In the genomic region with DNA sequence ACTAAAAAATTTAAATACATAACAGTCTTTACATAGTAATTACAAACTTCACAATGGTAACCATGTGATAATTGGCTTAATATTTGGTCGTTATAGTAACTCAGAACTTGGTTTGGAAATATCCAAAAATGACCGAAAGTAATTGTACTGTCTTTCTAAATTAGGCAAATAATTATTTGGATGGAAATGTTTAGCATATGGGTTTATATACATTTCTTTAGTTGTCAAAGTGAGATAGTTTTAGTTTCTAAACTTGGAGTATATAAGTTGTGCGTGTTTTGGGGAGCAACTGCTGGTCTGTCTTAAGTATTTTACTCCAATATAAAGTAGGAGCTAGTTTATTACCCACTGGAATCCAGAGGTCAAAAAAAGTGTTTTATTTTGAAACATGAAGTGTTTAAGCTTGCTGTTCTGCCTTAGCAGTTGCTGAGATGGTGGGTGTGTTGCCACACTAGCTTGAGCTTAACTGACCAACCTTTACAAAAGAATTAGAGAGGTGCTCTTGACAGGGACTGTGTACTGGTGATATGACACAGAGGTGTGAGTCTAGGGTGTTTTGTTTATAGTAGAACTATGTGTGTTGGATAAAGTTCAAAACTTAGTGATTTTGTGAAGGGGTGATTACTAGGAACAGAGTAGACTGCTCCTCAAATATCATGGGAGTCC, we compare ENCODE assay signal across 10 mouse cellular contexts. TPM values are rescaled to one million over a fixed set of nuclear protein-coding genes. Genes with fewer than 3 reads are reported as not detected.
DNase-seq lines count a peak whose midpoint lies in the region; ATAC-seq and TF ChIP-seq lines count a peak whose summit lies in the region.
"Had no signal": no experiment of that assay in that cellular context is flagged by ENCODE, and none has a peak within 500 bp of the region (broad histone marks: within the 10 kb centered on the region; RNA-seq: fewer than 3 reads in every experiment).

No protein-coding gene starts in this region.

- TF ChIP-seq CTCF in intestine, postnatal 0 days (IDR thresholded peaks at IDR 0.05; ENCODE audit: low read depth), result no peak

- 26% methylated on average over 3 of the region's 3 CpGs for WGBS in kidney, embryonic 15.5 days
- WGBS in embryonic facial prominence, embryonic 12.5 days, result 25% methylated on average over 3 of the region's 3 CpGs
- whole genome bisulfite sequencing in intestine, postnatal 0 days, result 13% methylated on average over 3 of the region's 3 CpGs
- WGBS in neural tube, embryonic 12.5 days, result 26% methylated on average over 3 of the region's 3 CpGs

- peaks cover 47% of the 10 kb centered on the region for H3K4me1 ChIP-seq in kidney, embryonic 15.5 days
- H3K4me1 ChIP-seq in embryonic facial prominence, embryonic 12.5 days, result peaks cover 29% of the 10 kb centered on the region
- no peaks in the 10 kb centered on the region for H3K4me1 ChIP-seq in intestine, postnatal 0 days (replicated peaks; ENCODE audit: control insufficient read depth, insufficient read depth, low read length)
- H3K4me1 ChIP-seq in neural tube, embryonic 12.5 days, result peaks cover 18% of the 10 kb centered on the region

- peak overlapping the region; percentile 67 for H3K4me2 ChIP-seq in kidney, embryonic 15.5 days
- peak overlapping the region; percentile 72 for H3K4me2 ChIP-seq in embryonic facial prominence, embryonic 12.5 days (replicated peaks)
- H3K4me2 ChIP-seq in intestine, postnatal 0 days (replicated peaks; ENCODE audit: low read depth), result peak overlapping the region; percentile 76
- H3K4me2 ChIP-seq in neural tube, embryonic 12.5 days (replicated peaks), result peak overlapping the region; percentile 79

- H3K9ac ChIP-seq in kidney, embryonic 15.5 days, result peak overlapping the region; percentile 89
- peak overlapping the region; percentile 41 for H3K9ac ChIP-seq in embryonic facial prominence, embryonic 12.5 days
- H3K9ac ChIP-seq in intestine, postnatal 0 days (ENCODE audit: low read depth, low read length), result 0 out of 2 replicates have a peak overlapping the region, but pooled peaks have one; percentile 12
- peak overlapping the region; percentile 1; the same call in 1 of the 2 replicates for H3K9ac ChIP-seq in neural tube, embryonic 12.5 days

- H3K27ac ChIP-seq in kidney, embryonic 15.5 days, result 0 out of 2 replicates have a peak overlapping the region, but pooled peaks have one; percentile 10
- H3K27ac ChIP-seq in embryonic facial prominence, embryonic 12.5 days, result no peak overlapping the region
- no peak overlapping the region for H3K27ac ChIP-seq in intestine, postnatal 0 days (ENCODE audit: low read depth, low read length)
- H3K27ac ChIP-seq in neural tube, embryonic 12.5 days, result no peak overlapping the region

- H3K4me3 ChIP-seq in kidney, embryonic 15.5 days (replicated peaks), result peak overlapping the region; percentile 90
- H3K4me3 ChIP-seq in embryonic facial prominence, embryonic 12.5 days, result peak overlapping the region; percentile 89
- peak overlapping the region; percentile 94 for H3K4me3 ChIP-seq in intestine, postnatal 0 days (ENCODE audit: low read depth, low read length)
- H3K4me3 ChIP-seq in neural tube, embryonic 12.5 days, result peak overlapping the region; percentile 76

- ATAC-seq in kidney, embryonic 15.5 days (replicated peaks; ENCODE audit: low FRiP score), result no peak
- ATAC-seq in embryonic facial prominence, embryonic 12.5 days (ENCODE audit: insufficient number of reproducible peaks, insufficient read depth, low FRiP score, low TSS enrichment), result no peak
- ATAC-seq in intestine, postnatal 0 days, result no peak
- ATAC-seq in neural tube, embryonic 12.5 days (ENCODE audit: low FRiP score, low read depth), result no peak
- ATAC-seq: Patski had no signal

- no peaks in the 10 kb centered on the region for H3K9me3 ChIP-seq in kidney, embryonic 15.5 days (replicated peaks)
- no peaks in the 10 kb centered on the region for H3K9me3 ChIP-seq in embryonic facial prominence, embryonic 12.5 days
- no peaks in the 10 kb centered on the region for H3K9me3 ChIP-seq in intestine, postnatal 0 days (ENCODE audit: control insufficient read depth)
- no peaks in the 10 kb centered on the region for H3K9me3 ChIP-seq in neural tube, embryonic 12.5 days

- DNase-seq in kidney, adult 8-10 months, result no peak
- no peak for DNase-seq in adrenal gland, adult (ENCODE audit: inconsistent age in 2 of 2, low spot score in 1 of 2)
- no peak for DNase-seq in spleen, adult 12 weeks (ENCODE audit: low spot score)
- no peak for DNase-seq in adipocyte (ENCODE audit: low spot score)
- DNase-seq: layer of hippocampus, adult 9-11 months had no signal

- H3K36me3 ChIP-seq in kidney, embryonic 15.5 days, result peaks cover 12% of the 10 kb centered on the region
- no peaks in the 10 kb centered on the region for H3K36me3 ChIP-seq in embryonic facial prominence, embryonic 12.5 days
- H3K36me3 ChIP-seq in intestine, postnatal 0 days (ENCODE audit: control insufficient read depth, insufficient read depth), result no peaks in the 10 kb centered on the region; the same call in 1 of the 2 replicates
- peaks cover 3% of the 10 kb centered on the region; the same call in 1 of the 2 replicates for H3K36me3 ChIP-seq in neural tube, embryonic 12.5 days

- H3K27me3 ChIP-seq in kidney, embryonic 15.5 days, result no peaks in the 10 kb centered on the region
- no peaks in the 10 kb centered on the region for H3K27me3 ChIP-seq in embryonic facial prominence, embryonic 12.5 days
- H3K27me3 ChIP-seq in intestine, postnatal 0 days (replicated peaks; ENCODE audit: control insufficient read depth, insufficient read depth, low read length), result no peaks in the 10 kb centered on the region
- no peaks in the 10 kb centered on the region for H3K27me3 ChIP-seq in neural tube, embryonic 12.5 days (replicated peaks)
- H3K27me3 ChIP-seq: Patski had no signal

RNA-seq across cellular contexts. Expression of a gene that starts 1.5 kb away (rescaled TPM):
- 370 and 419 TPM in 2 replicates for polyA plus RNA-seq in kidney, embryonic 15.5 days (2015; fragmentation: Nextera tagmentation; extraction: Ambion mirVana)
- 283 and 304 TPM in 2 replicates for polyA plus RNA-seq in embryonic facial prominence, embryonic 12.5 days (2016; fragmentation: Nextera tagmentation; extraction: Ambion mirVana)
- polyA plus RNA-seq in intestine, postnatal 0 days (2015; fragmentation: Nextera tagmentation; extraction: Ambion mirVana), result 109 and 119 TPM in 2 replicates
- polyA plus RNA-seq in neural tube, embryonic 12.5 days (2016; fragmentation: Nextera tagmentation; extraction: Ambion mirVana), result 177 and 181 TPM in 2 replicates

RNA-seq across cellular contexts. Expression of a gene that starts 5.0 kb away (rescaled TPM):
- 26.6 and 31.9 TPM in 2 replicates for polyA plus RNA-seq in kidney, embryonic 15.5 days (2015; fragmentation: Nextera tagmentation; extraction: Ambion mirVana)
- 25.2 and 30.9 TPM in 2 replicates for polyA plus RNA-seq in embryonic facial prominence, embryonic 12.5 days (2016; fragmentation: Nextera tagmentation; extraction: Ambion mirVana)
- 20.2 and 26.1 TPM in 2 replicates for polyA plus RNA-seq in intestine, postnatal 0 days (2015; fragmentation: Nextera tagmentation; extraction: Ambion mirVana)
- polyA plus RNA-seq in neural tube, embryonic 12.5 days (2016; fragmentation: Nextera tagmentation; extraction: Ambion mirVana), result 25.9 and 33.3 TPM in 2 replicates

Comparison
In these comparisons a context has a peak if more than half of its experiments do, and no peak if none do; other contexts are left out.
1. H3K9ac ChIP-seq: peak in every context shown above with its lines; median percentile 89 in kidney, embryonic 15.5 days; 41 in embryonic facial prominence, embryonic 12.5 days; 12 in intestine, postnatal 0 days; 1 in neural tube, embryonic 12.5 days.